Mouse (Mus musculus): Measurements from ENCODE around the gene Gm37240.

Gm37240 gene

GRCm38 (mm10) chr3:85421403-85421802, 465.9 kb downstream of the Gm37240 start:
- in situ Hi-C loops (cut with MboI, MseI) = no loop called here

DNA sequence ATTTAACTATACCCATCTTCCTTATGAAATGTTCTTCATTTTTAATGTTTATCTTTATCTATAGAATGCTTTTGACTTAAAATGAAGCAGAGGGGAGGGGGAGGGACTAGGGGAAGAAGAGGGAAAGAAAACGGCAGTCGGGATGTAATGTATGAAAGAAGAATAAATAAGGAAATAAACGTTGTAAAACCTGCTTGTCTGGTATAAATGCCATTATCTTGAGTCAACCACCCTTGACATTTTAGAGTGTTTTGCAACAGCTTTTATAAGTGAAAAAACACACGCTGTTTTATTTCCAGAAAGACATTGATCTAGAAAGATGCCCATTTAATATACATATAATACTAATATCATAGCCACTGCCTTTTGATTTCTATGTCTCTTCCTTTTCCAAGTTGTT, 469.7 kb downstream of the Gm37240 start:
- in situ Hi-C loops (cut with MboI, MseI) = no loop called here

DNA sequence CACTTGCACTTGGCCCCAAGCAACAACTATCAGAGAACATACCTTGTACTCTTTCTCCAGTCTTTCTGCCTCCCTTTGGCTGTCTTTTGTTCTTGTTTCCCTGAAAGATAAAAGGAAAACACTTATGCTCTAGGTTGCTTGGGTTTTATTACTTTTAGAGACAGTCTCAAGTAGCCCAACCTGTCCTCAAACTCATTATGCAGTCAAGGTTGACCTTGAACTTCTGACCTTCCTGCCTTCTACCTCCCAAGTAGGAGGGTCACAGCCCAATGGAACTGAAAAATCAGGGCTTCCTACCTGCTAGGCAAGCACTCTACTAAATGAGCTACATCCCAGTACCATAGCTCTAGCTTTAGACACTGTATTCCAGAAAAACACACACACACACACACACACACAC, 488.5 kb downstream of the Gm37240 start:
- in situ Hi-C loops (cut with MboI, MseI) = no loop called here

GRCm38 (mm10) chr3:85398483-85398835, 488.9 kb downstream of the Gm37240 start:
- in situ Hi-C loops (cut with MboI, MseI) = no loop called here

DNA sequence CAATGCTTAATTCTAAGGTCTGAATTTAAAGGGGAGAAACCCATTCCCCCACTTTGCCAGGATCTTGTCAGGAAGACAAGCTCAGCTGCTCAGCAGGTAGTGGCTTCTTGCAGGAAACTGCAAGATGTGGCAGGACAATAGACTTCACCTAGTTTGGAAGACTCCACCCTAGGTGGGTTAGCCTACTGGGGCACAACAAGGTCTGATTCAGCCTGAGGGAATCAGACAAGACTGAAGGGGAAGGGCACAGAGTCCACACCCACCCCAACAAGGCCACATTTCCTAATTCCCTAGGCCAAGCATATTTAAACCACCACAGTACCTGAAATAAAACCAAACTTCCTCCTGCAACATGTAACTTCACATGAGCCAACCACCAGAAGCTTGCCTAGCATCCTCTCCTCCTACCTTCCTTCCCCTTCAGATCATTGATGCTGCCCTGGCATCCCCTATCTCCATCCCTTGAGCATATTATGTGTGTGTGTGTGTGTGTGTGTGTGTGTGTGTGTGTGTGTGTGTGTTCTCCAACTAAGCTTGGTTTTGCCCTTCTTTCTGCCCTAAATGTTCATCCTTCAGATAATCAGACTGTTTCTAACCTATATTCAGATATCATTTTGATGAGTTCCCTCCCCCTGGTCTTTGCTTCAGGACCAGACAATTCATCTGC, 489.4 kb downstream of the Gm37240 start:
- in situ Hi-C loops (cut with MboI, MseI) = no loop called here

GRCm38 (mm10) chr3:85393395-85393794, 493.9 kb downstream of the Gm37240 start:
- in situ Hi-C loops (cut with MboI, MseI) = no loop called here

DNA sequence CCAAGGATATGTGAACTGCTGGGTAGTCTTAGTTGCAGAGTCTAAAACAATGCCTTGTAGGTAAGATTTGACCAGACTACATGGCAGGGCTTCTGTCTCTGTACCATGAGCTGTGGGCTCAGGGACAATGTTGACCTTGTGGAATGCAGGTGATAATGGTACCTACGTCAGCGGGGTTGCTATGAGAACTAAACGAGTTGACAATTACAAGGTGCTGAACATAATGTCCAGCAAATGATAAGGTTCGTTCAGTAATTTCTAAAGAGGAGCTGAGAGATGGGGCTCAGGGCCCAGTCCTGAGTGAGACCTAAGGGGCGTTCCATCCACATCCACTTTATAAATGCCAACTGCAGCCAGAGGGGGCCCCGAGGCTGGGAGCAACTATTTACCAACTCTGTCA, 495.6 kb downstream of the Gm37240 start:
- in situ Hi-C loops (cut with MboI, MseI) = no loop called here

GRCm38 (mm10) chr3:85391111-85391510, 496.2 kb downstream of the Gm37240 start:
- in situ Hi-C loops (cut with MboI, MseI) = no loop called here

DNA sequence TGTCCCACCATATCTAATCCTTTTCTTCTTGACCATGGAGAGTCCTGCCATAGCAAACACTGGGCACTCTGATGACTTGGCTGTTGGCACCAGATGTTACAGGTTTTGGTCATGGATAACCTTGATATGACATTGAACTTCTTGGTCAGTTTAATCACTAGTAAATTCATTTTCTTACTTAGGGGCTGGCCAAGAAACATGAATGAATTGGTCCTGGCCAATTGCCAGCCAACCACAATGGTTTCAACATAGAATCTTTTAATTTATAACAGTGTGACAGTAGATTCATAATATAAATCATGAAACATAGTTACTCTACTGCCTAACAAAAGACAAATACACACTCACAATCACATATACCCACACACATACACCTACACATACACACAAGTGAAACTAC, 501.9 kb downstream of the Gm37240 start:
- in situ Hi-C loops (cut with MboI, MseI) = no loop called here

GRCm38 (mm10) chr3:85383330-85383729, 504.0 kb downstream of the Gm37240 start:
- in situ Hi-C loops (cut with MboI, MseI) = no loop called here

- in situ Hi-C loops (cut with MboI, MseI) = no loop called here
Measured at GRCm38 (mm10) chr3:85378703-85379395, 508.5 kb downstream of the Gm37240 start.

DNA sequence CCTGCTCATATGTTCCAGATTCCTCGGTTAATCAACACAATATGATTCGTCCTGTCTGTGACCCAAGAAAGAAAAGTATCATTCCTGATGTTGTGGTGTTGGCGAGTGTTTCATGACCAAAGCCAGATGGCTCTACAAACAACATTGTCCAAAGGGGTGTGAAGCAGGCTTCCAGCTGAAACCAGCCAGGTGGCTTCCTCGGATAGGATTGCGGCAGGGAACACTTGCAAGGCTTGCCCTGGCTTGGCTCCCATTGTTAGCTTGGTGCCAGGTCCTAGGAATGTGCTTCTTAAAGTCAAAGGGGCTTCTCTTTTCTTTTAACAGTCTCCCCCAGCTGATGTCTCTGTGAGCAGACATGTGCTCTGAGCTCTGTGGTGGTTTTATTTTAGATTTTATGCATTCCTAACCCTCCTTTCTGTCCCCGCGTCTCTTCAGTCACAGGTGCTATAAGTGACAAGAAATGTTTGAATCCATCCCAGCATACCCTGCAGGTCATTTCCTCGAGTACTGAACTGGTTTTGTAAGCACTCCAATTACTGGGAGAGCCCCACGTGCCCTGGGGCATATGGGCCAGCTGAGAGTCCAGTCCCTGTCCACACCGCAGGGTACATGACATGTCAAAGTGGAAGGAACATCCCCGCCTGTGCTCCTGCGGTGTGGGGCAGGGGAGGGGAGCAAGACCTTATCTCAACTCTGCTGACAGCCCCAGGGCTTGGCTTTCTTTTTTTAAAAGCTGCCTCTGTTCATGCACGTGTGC, 509.2 kb downstream of the Gm37240 start:
- in situ Hi-C loops (cut with MboI, MseI) = no loop called here

DNA sequence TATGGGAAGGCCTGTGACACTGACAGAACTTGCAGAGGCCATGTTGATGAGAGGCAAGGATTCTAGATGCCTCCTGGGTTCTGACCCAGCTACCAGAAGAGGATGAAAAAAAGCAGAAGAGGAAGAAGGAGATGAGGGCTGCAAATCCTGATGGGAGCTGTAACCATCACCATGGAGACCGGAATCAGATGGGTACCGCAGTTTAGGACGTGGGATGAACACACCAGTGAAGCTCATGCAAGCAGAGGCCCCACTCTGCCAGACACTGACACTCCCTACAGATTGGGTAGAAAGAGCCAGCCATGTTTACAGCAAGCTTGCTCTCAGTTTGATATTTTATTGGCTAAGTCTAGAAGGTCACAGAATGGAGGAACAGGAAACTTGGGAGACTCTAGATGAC, 509.8 kb downstream of the Gm37240 start:
- in situ Hi-C loops (cut with MboI, MseI) = no loop called here

GRCm38 (mm10) chr3:85376541-85376940, 510.8 kb downstream of the Gm37240 start:
- in situ Hi-C loops (cut with MboI, MseI) = no loop called here

DNA sequence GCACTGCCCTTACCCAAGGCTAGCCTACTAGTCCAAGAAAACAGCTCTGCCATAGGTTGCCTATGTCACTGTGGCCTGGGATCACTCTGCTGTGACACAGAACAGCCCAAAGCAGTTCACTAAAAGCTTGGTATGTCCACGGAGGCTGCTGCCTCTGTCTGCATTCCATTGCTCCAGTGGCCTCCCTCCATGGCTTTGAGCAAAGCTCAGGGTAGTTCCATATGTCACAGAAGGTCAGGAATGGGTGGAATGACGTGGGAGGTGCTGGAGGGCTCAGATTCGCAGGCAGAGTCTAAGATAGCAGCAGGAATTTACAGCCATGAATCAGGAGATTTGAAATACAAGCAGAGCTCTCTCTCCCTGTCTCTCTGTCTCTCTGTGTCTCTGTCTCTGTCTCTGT, 514.3 kb downstream of the Gm37240 start:
- in situ Hi-C loops (cut with MboI, MseI) = no loop called here

- in situ Hi-C loops (cut with MboI, MseI) = no loop called here
Measured at GRCm38 (mm10) chr3:85369847-85370246, 517.5 kb downstream of the Gm37240 start.

DNA sequence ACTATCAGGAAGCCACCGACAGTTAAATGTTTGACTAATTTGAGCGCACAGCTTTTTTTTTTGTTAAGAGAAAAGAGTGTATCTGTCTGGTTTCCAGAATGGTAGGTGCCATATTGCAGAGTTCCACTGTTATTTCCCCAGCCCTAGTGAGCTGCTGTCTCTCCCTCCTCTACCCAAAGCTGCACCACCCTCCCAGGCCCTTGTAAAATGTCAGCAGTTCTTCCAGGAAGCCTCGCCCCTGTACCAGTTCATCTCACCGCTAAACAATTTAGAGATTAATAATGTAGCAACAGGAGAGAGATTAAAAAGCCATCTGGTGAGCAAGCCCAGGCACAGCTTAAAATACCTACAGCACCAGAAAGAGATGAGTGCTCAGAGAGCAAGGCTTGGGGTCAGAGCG, 518.2 kb downstream of the Gm37240 start:
- in situ Hi-C loops (cut with MboI, MseI) = no loop called here

GRCm38 (mm10) chr3:85368354-85369120, 518.8 kb downstream of the Gm37240 start:
- in situ Hi-C loops (cut with MboI, MseI) = no loop called here

GRCm38 (mm10) chr3:85364591-85365343, 522.6 kb downstream of the Gm37240 start:
- in situ Hi-C loops (cut with MboI, MseI) = no loop called here

DNA sequence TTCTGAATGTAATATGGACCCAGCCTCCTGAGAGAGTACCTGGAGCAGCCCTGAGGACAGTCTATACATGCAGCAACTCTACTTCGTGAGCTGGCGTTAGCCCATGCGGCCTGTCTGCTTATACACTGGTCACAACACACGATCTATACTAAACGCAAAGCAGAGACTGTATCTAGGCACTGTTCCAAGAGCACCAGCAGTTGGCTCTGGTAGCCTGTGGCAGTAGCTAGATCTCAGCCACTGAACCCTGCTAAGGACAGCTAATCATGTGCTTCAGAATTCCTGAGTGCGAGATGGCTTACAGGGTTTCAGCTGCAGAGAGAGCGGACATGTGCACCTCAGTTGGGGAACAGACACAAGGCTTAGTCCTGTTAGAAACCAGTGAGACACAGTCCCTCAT, 524.4 kb downstream of the Gm37240 start:
- in situ Hi-C loops (cut with MboI, MseI) = no loop called here

- in situ Hi-C loops (cut with MboI, MseI) = no loop called here
Measured at GRCm38 (mm10) chr3:85356373-85356772, 530.9 kb downstream of the Gm37240 start.
